Mouse (Mus musculus) limb, embryonic 13.5 days (tissue): Measurements from ENCODE around the gene Olfr1183. TPM values are rescaled to one million over a fixed set of nuclear protein-coding genes. Genes with fewer than 3 reads are reported as not detected.
"Not testable (repeated sequence)": the region's sequence is repeated elsewhere in the genome, so short reads cannot be mapped to it uniquely, and the experiment has no call there.

Source experiments
- ATAC-seq: fragments of 200-750 bp; cut with Nextera tagmentation; 2 replicates; pipeline ENCODE4 v1.8.0; 2017; ENCODE audit warnings: low read depth, moderate number of reproducible peaks, moderate TSS enrichment; ENCODE audit not compliant: low FRiP score
- H3K27ac ChIP-seq: fragments of 300-500 bp; sonication (generic); 2 replicates; pipeline ENCODE4 v1.5.1; 2015; ENCODE audit warnings: inconsistent platforms, mild to moderate bottlenecking, moderate library complexity
- H3K27me3 ChIP-seq: fragments of 300-500 bp; sonication (generic); 2 replicates; pipeline ENCODE4 v1.6.1; 2015; ENCODE audit warnings: mild to moderate bottlenecking, inconsistent platforms
- H3K36me3 ChIP-seq: fragments of 300-500 bp; sonication (generic); 2 replicates; pipeline ENCODE4 v1.6.1; 2015; ENCODE audit warnings: inconsistent platforms, mild to moderate bottlenecking, moderate library complexity
- H3K4me1 ChIP-seq: fragments of 300-500 bp; sonication (generic); 2 replicates; pipeline ENCODE4 v1.6.1; 2015; ENCODE audit warnings: inconsistent platforms
- H3K4me2 ChIP-seq: fragments of 300-500 bp; sonication (generic); replicated peaks from 2 replicates; pipeline ENCODE4 v1.6.1; 2015; ENCODE audit warnings: inconsistent platforms, mild to moderate bottlenecking, moderate library complexity
- H3K4me3 ChIP-seq: fragments of 300-500 bp; sonication (generic); 2 replicates; pipeline ENCODE4 v1.5.1; 2015; ENCODE audit warnings: moderate library complexity, mild to moderate bottlenecking, inconsistent platforms
- H3K9ac ChIP-seq: fragments of 300-500 bp; sonication (generic); 2 replicates; pipeline ENCODE4 v1.6.1; 2015; ENCODE audit warnings: mild to moderate bottlenecking, inconsistent platforms
- H3K9me3 ChIP-seq: fragments of 300-500 bp; sonication (generic); 2 replicates; pipeline ENCODE4 v1.6.1; 2016; ENCODE audit warnings: inconsistent platforms
- WGBS: fragments of 180-500 bp; shearing (Covaris S2); methylation state at CpG from one replicate; pipeline ENCODE4 v1.1.7; 2015; 5-methylcytosine and 5-hydroxymethylcytosine counted together
- polyA plus RNA-seq: library from polyadenylated mRNA; unstranded; fragments of >200 nt; fragmentation: Nextera tagmentation; extraction: Ambion mirVana; gene quantifications from 2 replicates; pipeline ENCODE4 v1.2.1, GENCODE M21; 2015

The Olfr1183 gene
- not detected in 2 replicates for polyA plus RNA-seq

DNA sequence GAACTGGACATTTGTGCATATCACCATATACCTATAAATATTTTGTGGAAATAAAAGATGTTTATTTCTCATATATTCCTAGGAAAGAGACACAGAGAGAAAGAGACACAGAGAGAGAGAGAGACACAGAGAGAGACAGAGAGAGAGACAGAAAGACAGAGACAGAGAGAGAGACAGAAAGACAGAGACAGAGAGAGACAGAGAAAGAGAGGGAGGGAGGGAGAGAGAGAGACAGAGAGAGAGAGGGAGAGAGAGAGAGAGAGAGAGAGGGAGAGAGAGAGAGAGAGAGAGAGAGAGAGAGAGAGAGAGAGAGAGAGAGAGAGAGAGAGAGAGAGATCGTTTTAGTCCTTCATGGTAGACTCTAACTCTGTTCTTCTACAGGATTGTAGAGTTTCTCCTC, at the start of gene Olfr1183:
Olfr1183 (plus strand) TSS at position 301 of the 400 bp plus-strand sequence.
- not testable (repeated sequence) for H3K27me3 ChIP-seq, H3K27ac ChIP-seq, H3K4me2 ChIP-seq, ATAC-seq, H3K4me3 ChIP-seq, H3K9me3 ChIP-seq, H3K9ac ChIP-seq, H3K4me1 ChIP-seq, H3K36me3 ChIP-seq
- 80% methylated on average over 1 of the region's 1 CpGs for WGBS

DNA sequence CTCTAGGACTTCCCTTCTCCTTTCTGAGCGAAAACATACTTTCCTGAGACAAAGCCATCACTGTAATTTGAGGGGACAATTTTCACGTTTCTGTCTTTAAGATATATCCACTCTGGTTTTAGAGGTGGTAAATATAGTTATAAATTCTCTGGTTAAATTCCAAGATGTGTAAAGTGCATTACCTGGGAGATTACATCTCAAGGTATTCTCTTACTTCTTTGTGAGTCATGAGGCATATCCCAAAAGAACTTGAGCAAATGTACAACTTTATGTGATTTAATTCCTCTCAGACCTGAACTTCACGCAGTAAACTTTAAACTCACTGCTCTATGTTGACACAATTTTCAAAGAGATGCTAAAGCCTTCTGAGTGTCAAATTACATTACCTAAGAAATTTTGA, 48.3 kb upstream of the Olfr1183 start, which contains the start of gene Olfr1179:
Olfr1179 (minus strand) TSS at position 101 of the 400 bp plus-strand sequence.
- Histone ChIP-seq H3K9me3 (no peaks in the 10 kb centered on the region), H3K9ac (no peak within 1 kb of the TSS), H3K4me1 (no peaks in the 10 kb centered on the region), H3K4me2 (no peak within 1 kb of the TSS), H3K36me3 (no peaks in the 10 kb centered on the region), H3K27ac (no peak within 1 kb of the TSS), H3K27me3 (no peaks in the 10 kb centered on the region), H3K4me3 (no peak within 1 kb of the TSS)
- 77% methylated on average over 3 of the region's 3 CpGs for WGBS
- no peak for ATAC-seq

DNA sequence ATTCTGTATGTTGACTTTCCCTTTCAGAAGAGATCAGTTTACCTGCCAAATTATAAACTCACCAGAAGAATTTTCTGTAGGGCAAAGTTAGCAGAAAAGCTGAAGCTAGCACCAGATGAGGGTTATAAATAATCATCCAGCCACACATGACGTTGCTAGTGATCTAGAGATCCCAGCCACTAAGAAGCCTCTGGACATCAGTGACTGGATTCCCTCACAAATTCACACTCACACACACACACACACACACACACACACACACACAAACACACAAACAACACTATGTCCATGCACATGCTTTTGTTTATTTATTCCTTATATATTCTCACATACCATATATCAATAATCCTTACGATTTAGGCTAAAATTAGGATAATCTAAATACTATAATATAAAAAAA, 35.6 kb upstream of the Olfr1183 start, which contains the start of gene Olfr1180:
Olfr1180 (minus strand) TSS at position 101 of the 400 bp plus-strand sequence.
- WGBS = 78% methylated on average over 2 of the region's 2 CpGs
- no peak for ATAC-seq
- no peak within 1 kb of the TSS for H3K4me2 ChIP-seq
- no peak within 1 kb of the TSS for H3K27ac ChIP-seq
- no peaks in the 10 kb centered on the region for H3K36me3 ChIP-seq
- H3K4me1 ChIP-seq = no peaks in the 10 kb centered on the region
- H3K9ac ChIP-seq = no peak within 1 kb of the TSS
- H3K9me3 ChIP-seq = no peaks in the 10 kb centered on the region
- no peaks in the 10 kb centered on the region for H3K27me3 ChIP-seq
- H3K4me3 ChIP-seq = no peak within 1 kb of the TSS

DNA sequence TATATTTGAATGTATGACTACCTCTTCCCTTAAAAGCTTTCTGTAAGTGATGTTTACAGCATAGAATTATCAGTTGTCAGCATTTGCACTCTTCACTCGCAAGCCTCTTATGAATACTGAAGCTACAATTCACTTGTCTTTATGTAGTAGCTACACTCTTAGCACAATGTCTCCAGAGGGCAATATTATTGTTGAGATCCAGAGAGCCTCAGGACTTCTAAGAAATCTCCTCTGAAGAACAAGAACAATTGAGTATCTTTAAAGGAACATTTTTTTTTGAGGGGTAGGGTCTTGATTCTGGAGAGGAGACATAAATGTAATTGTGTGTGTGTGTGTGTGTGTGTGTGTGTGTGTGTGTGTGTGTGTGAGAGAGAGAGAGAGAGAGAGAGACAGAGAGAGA, 28.6 kb upstream of the Olfr1183 start, which contains the start of gene Olfr1181:
Olfr1181 (minus strand) TSS at position 101 of the 400 bp plus-strand sequence.
- Histone ChIP-seq H3K9ac (no peak within 1 kb of the TSS), H3K4me1 (no peaks in the 10 kb centered on the region), H3K27ac (no peak within 1 kb of the TSS), H3K9me3 (no peaks in the 10 kb centered on the region), H3K4me2 (no peak within 1 kb of the TSS), H3K27me3 (no peaks in the 10 kb centered on the region), H3K4me3 (no peak within 1 kb of the TSS), H3K36me3 (no peaks in the 10 kb centered on the region)
- ATAC-seq = no peak
- WGBS = 92% methylated on average over 1 of the region's 1 CpGs

DNA sequence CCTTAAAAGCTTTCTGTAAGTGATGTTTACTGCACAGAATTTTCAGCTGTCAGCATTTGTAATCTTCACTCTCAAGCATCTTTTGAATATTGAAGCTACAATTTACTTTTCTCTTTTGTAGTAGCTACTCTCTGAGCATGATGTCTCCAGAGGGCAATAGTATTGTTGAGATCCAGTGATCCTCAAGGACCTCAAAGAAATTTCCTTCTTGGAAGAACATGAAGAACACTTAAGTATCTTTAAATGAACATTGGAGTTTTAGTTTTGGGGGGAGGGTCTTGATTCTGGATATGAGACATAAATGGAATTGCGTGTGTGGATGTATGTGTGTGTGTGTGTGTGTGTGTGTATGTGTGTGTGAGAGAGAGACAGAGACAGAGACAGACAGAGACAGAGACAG, 5.6 kb upstream of the Olfr1183 start, which contains the start of gene Gm13757:
Gm13757 (minus strand) TSS at position 101 of the 400 bp plus-strand sequence.
- Histone ChIP-seq H3K9ac (no peak within 1 kb of the TSS), H3K27ac (no peak within 1 kb of the TSS), H3K4me3 (no peak within 1 kb of the TSS), H3K9me3 (no peaks in the 10 kb centered on the region), H3K4me2 (no peak within 1 kb of the TSS), H3K36me3 (no peaks in the 10 kb centered on the region), H3K27me3 (no peaks in the 10 kb centered on the region), H3K4me1 (no peaks in the 10 kb centered on the region)
- ATAC-seq = no peak
- WGBS = 86% methylated on average over 1 of the region's 1 CpGs

DNA sequence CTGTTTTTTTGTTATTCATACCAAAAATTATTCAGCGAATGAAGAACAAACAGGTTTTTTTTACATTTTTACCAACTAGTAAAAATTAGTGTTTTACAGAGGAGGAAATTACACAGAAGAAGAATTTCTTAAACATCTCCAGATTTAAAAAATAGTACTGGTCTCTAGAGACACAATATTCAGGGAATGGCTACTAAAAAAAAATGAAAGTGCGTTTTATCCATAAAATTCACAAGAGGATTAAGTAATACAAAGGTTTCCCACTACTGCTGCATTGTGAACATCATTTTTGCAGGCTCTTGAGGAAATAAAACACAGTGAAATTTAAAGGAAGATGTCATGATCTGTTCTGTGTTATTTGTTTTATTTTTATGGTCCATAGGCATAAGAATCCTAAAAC, 28.6 kb downstream of the Olfr1183 start, which contains the start of gene Olfr1184:
Olfr1184 (plus strand) TSS at position 301 of the 400 bp plus-strand sequence.
- Histone ChIP-seq H3K27ac (no peak within 1 kb of the TSS), H3K4me1 (no peaks in the 10 kb centered on the region), H3K4me3 (no peak within 1 kb of the TSS), H3K36me3 (no peaks in the 10 kb centered on the region), H3K4me2 (no peak within 1 kb of the TSS), H3K27me3 (no peaks in the 10 kb centered on the region), H3K9me3 (no peaks in the 10 kb centered on the region), H3K9ac (no peak within 1 kb of the TSS)
- no peak for ATAC-seq
- 81% methylated on average over 2 of the region's 2 CpGs for WGBS

DNA sequence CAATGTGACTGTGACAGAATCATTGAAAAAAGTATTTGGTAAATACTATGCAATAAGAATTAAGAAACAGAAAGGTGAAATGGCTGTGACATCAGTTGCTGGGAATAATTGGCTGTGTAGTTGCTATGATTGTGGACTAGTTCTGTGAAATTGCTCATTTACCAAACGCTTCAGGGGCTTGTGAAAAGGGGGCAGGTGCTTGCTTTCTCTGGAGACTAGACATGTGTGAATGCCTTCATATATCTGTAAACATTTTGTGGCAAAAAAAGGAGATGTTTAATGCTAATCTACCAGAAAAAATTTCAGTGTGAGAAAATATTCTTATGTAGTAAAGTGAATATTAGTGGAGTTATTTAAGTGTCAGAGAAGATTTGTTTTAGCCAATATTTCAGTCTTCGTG, 38.4 kb downstream of the Olfr1183 start, which contains the start of gene Olfr1185-ps1:
Olfr1185-ps1 (plus strand) TSS at position 301 of the 400 bp plus-strand sequence.
- no peak within 1 kb of the TSS for H3K4me2 ChIP-seq
- WGBS = 72% methylated on average over 2 of the region's 2 CpGs
- no peak within 1 kb of the TSS for H3K27ac ChIP-seq
- no peaks in the 10 kb centered on the region for H3K36me3 ChIP-seq
- H3K9me3 ChIP-seq = no peaks in the 10 kb centered on the region
- H3K4me1 ChIP-seq = no peaks in the 10 kb centered on the region
- H3K27me3 ChIP-seq = no peaks in the 10 kb centered on the region
- no peak within 1 kb of the TSS for H3K9ac ChIP-seq
- H3K4me3 ChIP-seq = no peak within 1 kb of the TSS
- ATAC-seq = no peak

DNA sequence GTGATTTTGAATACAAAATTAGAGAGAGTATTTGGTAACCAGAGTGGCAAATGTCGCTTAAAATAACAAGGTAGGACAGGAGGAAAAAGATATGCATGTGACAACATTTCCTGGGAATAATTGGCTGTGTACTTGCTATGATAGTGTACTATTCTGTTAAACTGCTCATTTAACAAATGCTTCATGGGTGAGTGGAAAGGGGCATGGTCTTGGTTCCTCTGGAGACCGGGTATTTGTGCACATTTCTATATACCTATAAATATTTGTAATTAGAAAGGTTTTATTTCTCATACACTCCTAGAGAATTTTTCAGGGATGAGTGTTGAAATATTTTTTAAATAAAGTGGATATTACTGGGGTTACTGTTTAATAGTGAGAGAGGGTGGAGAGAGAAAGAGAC, 63.6 kb downstream of the Olfr1183 start, which contains the start of gene Olfr1186:
Olfr1186 (plus strand) TSS at position 301 of the 400 bp plus-strand sequence.
- WGBS = 78% methylated on average over 2 of the region's 2 CpGs
- Histone ChIP-seq H3K27ac (no peak within 1 kb of the TSS), H3K4me3 (no peak within 1 kb of the TSS)

More for the DNA sequence above, 63.6 kb downstream of the Olfr1183 start, which contains the start of gene Olfr1186:
- no peak within 1 kb of the TSS for H3K4me2 ChIP-seq
- H3K9ac ChIP-seq = no peak within 1 kb of the TSS
- H3K27me3 ChIP-seq = no peaks in the 10 kb centered on the region
- no peak for ATAC-seq
- H3K9me3 ChIP-seq = no peaks in the 10 kb centered on the region
- H3K4me1 ChIP-seq = no peaks in the 10 kb centered on the region
- no peaks in the 10 kb centered on the region for H3K36me3 ChIP-seq

Other genes with a start within 250 kb of the Olfr1183 start
- not detected in 2 replicates for gene Olfr1170, start 226.5 kb upstream of the Olfr1183 start, polyA plus RNA-seq
- not detected in 2 replicates for gene Olfr1173, start 175.0 kb upstream of the Olfr1183 start, polyA plus RNA-seq
- gene Olfr1174-ps, start 139.7 kb upstream of the Olfr1183 start, polyA plus RNA-seq = not detected in 2 replicates
- not detected in 2 replicates for gene Olfr1175-ps, start 127.7 kb upstream of the Olfr1183 start, polyA plus RNA-seq
- gene Olfr1176, start 118.1 kb upstream of the Olfr1183 start, polyA plus RNA-seq = not detected in 2 replicates
- not detected in 2 replicates for gene Olfr1177-ps, start 108.4 kb upstream of the Olfr1183 start, polyA plus RNA-seq
- gene Olfr1178, start 67.8 kb upstream of the Olfr1183 start, polyA plus RNA-seq = not detected in 2 replicates
- not detected in 2 replicates for gene Olfr1179, start 48.4 kb upstream of the Olfr1183 start, polyA plus RNA-seq
- not detected in 2 replicates for gene Olfr1180, start 35.7 kb upstream of the Olfr1183 start, polyA plus RNA-seq
- not detected in 2 replicates for gene Olfr1181, start 28.7 kb upstream of the Olfr1183 start, polyA plus RNA-seq
- not detected in 2 replicates for gene Gm13757, start 5.7 kb upstream of the Olfr1183 start, polyA plus RNA-seq
- gene Olfr1184, start 28.7 kb downstream of the Olfr1183 start, polyA plus RNA-seq = not detected in 2 replicates
- gene Olfr1185-ps1, start 38.5 kb downstream of the Olfr1183 start, polyA plus RNA-seq = not detected in 2 replicates
- not detected in 2 replicates for gene Olfr1186, start 63.7 kb downstream of the Olfr1183 start, polyA plus RNA-seq
- not detected in 2 replicates for gene Olfr1188, start 102.1 kb downstream of the Olfr1183 start, polyA plus RNA-seq
- not detected in 2 replicates for gene Olfr1189, start 131.6 kb downstream of the Olfr1183 start, polyA plus RNA-seq
- gene Olfr1191-ps1, start 185.7 kb downstream of the Olfr1183 start, polyA plus RNA-seq = not detected in 2 replicates
- gene Olfr1192-ps1, start 193.6 kb downstream of the Olfr1183 start, polyA plus RNA-seq = not detected in 2 replicates
- not detected in 2 replicates for gene Olfr1193, start 220.8 kb downstream of the Olfr1183 start, polyA plus RNA-seq
- not detected in 2 replicates for gene Olfr1195, start 234.3 kb downstream of the Olfr1183 start, polyA plus RNA-seq
- not detected in 2 replicates for gene Olfr1196, start 249.7 kb downstream of the Olfr1183 start, polyA plus RNA-seq